Mouse (Mus musculus) thymus, adult 2 months (tissue): ENCODE results near the gene Hectd1. TPM values are rescaled to one million over a fixed set of nuclear protein-coding genes. Genes with fewer than 3 reads are reported as not detected.

Source experiments
- DNase-seq: peaks from one replicate; pipeline ENCODE4 v3.0.0; 2021
- H3K27ac ChIP-seq: fragments of 200-500 bp; 2 replicates; pipeline ENCODE4 v1.5.1; 2012; ENCODE audit warnings: low read length, control low read depth; ENCODE audit not compliant: control insufficient read depth, insufficient read depth
- H3K27me3 ChIP-seq: fragments of 200-500 bp; 2 replicates; pipeline ENCODE4 v1.6.1; 2012; ENCODE audit warnings: mild to moderate bottlenecking, low read length, moderate library complexity, mixed read lengths; ENCODE audit not compliant: control insufficient read depth, insufficient read depth
- H3K36me3 ChIP-seq: fragments of 200-500 bp; 2 replicates; pipeline ENCODE4 v1.6.1; 2012; ENCODE audit warnings: mild to moderate bottlenecking, low read length, moderate library complexity; ENCODE audit not compliant: control insufficient read depth, insufficient read depth
- H3K4me1 ChIP-seq: fragments of 200-500 bp; replicated peaks from 2 replicates; pipeline ENCODE4 v1.6.1; 2012; ENCODE audit warnings: low read length; ENCODE audit not compliant: control insufficient read depth, insufficient read depth
- H3K4me3 ChIP-seq: fragments of 200-500 bp; 2 replicates; pipeline ENCODE4 v1.5.1; 2012; ENCODE audit warnings: mild to moderate bottlenecking, low read length, control low read depth, moderate library complexity; ENCODE audit not compliant: control insufficient read depth, insufficient read depth
- CTCF ChIP-seq: fragments of 200-500 bp; IDR thresholded peaks from 2 replicates; pipeline ENCODE4 v1.5.1; 2012; ENCODE audit warnings: mild to moderate bottlenecking, control low read depth, low read length, moderate library complexity, borderline replicate concordance; ENCODE audit not compliant: control insufficient read depth, poor library complexity, insufficient read depth; ENCODE audit errors: extremely low read depth
- POLR2A ChIP-seq: fragments of 200-500 bp; IDR thresholded peaks from 2 replicates; pipeline ENCODE4 v1.6.1; 2012; ENCODE audit warnings: mild to moderate bottlenecking, low read length, control low read depth, moderate library complexity; ENCODE audit not compliant: control insufficient read depth, poor library complexity, insufficient read depth; ENCODE audit errors: extremely low read depth
- WGBS: fragments of 180-500 bp; shearing (Covaris S2); methylation state at CpG from one replicate; pipeline ENCODE4 v1.1.7; 2018; 5-methylcytosine and 5-hydroxymethylcytosine counted together
- polyA plus RNA-seq: library from polyadenylated mRNA; depleted of rRNA; stranded (reverse); fragments of >200 nt; gene quantifications from 2 replicates; pipeline ENCODE4 v1.2.3, GENCODE M21; 2012

The Hectd1 gene
- polyA plus RNA-seq, 1 experiment, result 27.7 TPM

DNA sequence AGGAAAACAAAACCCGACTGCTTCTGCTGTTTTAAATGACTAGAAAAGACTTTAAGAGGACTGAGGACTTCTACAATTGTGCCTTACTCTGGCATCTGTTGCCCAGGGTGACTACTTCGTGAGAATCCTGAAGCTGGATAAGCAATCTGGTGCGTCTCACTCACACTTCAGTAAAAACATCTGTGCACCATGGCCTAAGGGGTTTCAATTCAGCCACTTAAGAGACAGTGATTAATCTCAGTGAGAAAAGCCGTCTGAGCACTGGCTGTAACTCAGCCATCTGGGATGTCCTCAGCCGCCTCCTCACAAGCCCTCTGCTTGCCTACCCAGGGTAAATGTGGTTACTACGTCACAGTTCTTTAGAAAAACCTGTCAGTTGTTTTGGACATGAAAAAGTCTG is 84.4 kb downstream of the Hectd1 start:
- 94% methylated on average over 6 of the region's 6 CpGs for WGBS
- Histone ChIP-seq H3K27ac (no peak overlapping the region), H3K36me3 (peaks cover 68% of the 10 kb centered on the region), H3K27me3 (no peaks in the 10 kb centered on the region), H3K4me3 (no peak overlapping the region), H3K4me1 (no peaks in the 10 kb centered on the region)
- TF ChIP-seq POLR2A (no peak), CTCF (no peak)
- no peak for DNase-seq

DNA sequence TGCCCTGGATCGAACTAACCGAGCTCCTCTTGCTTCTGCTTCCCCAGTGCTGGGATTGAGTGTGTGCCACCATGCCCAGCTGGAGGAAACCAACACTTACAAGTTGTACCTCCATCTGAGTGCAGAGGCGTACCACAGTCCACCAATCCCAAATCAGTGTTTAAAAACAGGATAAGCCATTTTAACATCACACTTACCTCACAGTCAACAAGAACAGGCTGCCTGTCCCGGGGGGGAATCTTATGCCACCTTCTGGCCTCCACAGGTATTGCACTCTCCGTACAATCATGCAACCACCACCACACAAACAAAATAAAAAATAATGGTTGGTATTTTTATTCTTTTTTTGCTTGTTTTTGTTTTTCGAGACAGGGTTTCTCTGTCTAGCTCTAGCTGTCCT is 87.6 kb downstream of the Hectd1 start:
- no peak overlapping the region for H3K4me3 ChIP-seq
- DNase-seq, result peak; percentile 37
- WGBS, result 90% methylated on average over 6 of the region's 6 CpGs
- H3K4me1 ChIP-seq, result no peaks in the 10 kb centered on the region
- peaks cover 38% of the 10 kb centered on the region for H3K36me3 ChIP-seq
- TF ChIP-seq POLR2A (no peak), CTCF (no peak)
- H3K27me3 ChIP-seq, result no peaks in the 10 kb centered on the region
- no peak overlapping the region for H3K27ac ChIP-seq

DNA sequence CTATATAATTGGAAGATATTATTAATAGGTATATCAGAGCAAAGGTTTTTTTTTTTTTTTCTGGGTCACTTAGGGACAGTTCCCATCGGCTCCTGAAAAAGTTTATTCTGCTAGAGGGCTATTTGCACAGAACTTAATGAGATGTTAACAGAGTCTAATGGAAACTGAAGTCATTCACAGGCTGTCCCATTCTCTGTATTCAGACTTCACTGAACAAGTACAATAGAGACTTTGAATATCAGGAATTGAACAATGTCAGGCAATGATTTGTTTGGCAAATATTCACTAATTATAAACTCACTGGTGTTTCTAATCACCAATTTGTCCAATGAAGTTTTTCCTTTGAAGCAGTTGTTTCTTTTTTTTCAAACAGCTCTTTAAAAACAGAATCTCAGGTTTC is 92.5 kb downstream of the Hectd1 start:
- no peaks in the 10 kb centered on the region for H3K27me3 ChIP-seq
- WGBS, result 94% methylated on average over 1 of the region's 1 CpGs
- H3K27ac ChIP-seq, result no peak overlapping the region
- TF ChIP-seq POLR2A (no peak), CTCF (no peak)
- no peaks in the 10 kb centered on the region for H3K4me1 ChIP-seq
- no peak overlapping the region for H3K4me3 ChIP-seq
- H3K36me3 ChIP-seq, result no peaks in the 10 kb centered on the region
- DNase-seq, result no peak

DNA sequence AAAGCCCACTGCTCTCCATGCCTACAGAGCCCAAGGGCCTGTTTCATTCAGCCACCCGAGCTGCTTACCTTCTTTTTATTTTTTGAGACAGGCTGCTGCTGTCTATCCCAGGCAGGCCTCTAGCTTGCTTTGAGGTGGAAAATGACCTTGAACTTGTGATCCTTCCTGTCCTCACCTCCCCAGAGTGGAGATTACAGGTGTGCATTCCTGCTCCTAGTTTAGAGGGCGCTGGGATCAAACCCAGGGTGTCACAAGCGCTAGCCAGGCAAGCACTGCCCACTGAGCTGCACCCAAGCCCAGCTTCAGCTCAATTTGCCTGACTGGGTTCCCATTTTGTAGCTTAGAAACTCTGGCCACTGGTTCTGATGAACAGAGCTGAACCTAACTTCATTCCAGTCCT is 93.0 kb downstream of the Hectd1 start:
- no peak overlapping the region for H3K4me3 ChIP-seq
- H3K27ac ChIP-seq, result no peak overlapping the region
- H3K27me3 ChIP-seq, result no peaks in the 10 kb centered on the region
- H3K4me1 ChIP-seq, result no peaks in the 10 kb centered on the region
- no peak for DNase-seq
- no peaks in the 10 kb centered on the region for H3K36me3 ChIP-seq
- TF ChIP-seq CTCF, result no peak
- no peak for TF ChIP-seq POLR2A
- 98% methylated on average over 3 of the region's 3 CpGs for WGBS

DNA sequence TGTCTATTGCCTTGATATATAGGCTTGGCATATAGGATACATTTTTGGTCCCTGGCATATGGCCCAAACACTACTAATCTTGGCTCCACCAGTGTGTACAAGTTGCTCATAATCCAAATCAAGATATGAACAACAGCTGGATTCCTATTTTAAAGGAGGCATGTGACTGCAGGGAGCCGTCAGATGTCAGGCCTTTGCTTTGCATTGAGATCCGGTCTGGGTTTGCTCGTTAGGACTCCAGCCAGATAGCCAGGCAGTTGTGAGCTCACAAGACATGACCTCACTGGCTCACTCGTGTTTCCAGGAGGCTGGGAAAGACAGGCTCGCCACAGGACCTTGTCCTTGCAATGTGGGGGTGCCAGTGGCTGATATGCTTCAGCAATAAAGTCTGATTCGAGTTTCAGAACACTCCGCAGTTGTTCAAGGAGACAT is 93.5 kb downstream of the Hectd1 start:
- WGBS, result 85% methylated on average over 7 of the region's 7 CpGs
- H3K4me1 ChIP-seq, result no peaks in the 10 kb centered on the region
- DNase-seq, result no peak
- H3K27me3 ChIP-seq, result no peaks in the 10 kb centered on the region
- no peak overlapping the region for H3K4me3 ChIP-seq
- no peak for TF ChIP-seq POLR2A
- TF ChIP-seq CTCF, result no peak
- H3K27ac ChIP-seq, result no peak overlapping the region
- H3K36me3 ChIP-seq, result no peaks in the 10 kb centered on the region

DNA sequence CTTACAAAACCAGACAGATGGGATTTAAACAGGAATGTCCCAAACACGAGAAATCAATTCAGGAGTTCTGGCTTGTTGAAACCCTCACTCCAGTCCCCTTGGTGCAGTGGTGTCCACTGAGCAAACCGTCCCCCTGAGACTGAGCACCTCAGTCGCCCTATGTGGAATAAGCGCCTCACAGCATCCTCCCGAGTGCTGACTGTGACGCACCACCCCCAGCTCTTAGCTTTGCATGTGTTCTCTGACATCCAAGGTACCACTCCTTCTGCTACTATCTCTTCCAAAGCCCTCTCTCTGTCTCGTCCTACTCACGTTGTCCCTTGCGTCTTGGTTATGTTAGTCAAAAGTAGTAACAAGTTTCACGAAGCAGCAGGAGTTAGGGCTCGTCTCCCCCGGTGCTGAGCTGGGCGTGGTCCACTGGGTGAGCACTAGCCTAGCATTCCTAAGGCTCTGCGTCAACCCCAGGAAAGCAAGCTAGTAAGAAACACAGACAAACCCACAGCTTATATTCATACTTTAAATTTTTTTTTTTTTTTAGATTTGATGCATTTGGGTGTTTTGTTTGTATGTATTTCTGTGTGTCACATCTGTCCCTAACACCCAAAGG is 94.6 kb downstream of the Hectd1 start:
- Histone ChIP-seq H3K36me3 (no peaks in the 10 kb centered on the region), H3K27me3 (no peaks in the 10 kb centered on the region), H3K4me3 (no peak overlapping the region), H3K27ac (no peak overlapping the region), H3K4me1 (no peaks in the 10 kb centered on the region)
- TF ChIP-seq POLR2A (no peak), CTCF (no peak)
- WGBS, result 95% methylated on average over 14 of the region's 14 CpGs
- DNase-seq, result no peak

DNA sequence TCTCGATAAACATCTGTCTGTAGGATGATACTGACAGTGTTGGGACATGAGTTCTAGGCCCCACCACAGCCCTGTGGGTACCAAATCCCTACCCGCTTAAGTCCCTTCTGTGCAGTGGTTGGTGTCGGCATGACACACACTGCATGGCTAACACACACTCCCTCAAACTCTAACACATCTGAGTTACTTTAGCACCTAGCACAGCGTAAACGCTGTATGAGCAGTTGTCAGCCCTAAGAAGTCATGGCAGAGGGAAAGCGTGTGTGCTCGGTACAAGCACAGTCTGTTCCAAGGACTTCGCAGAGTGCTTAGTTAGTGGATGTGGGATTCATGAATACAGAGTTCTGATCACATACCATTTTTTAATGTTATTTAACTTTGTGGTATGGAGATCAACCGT is 99.5 kb downstream of the Hectd1 start:
- no peak for TF ChIP-seq CTCF
- no peak for TF ChIP-seq POLR2A
- 98% methylated on average over 9 of the region's 9 CpGs for WGBS
- Histone ChIP-seq H3K36me3 (no peaks in the 10 kb centered on the region), H3K27ac (no peak overlapping the region), H3K27me3 (no peaks in the 10 kb centered on the region), H3K4me1 (peaks cover 2% of the 10 kb centered on the region; the same call in 1 of the 2 replicates), H3K4me3 (no peak overlapping the region)
- DNase-seq, result no peak

DNA sequence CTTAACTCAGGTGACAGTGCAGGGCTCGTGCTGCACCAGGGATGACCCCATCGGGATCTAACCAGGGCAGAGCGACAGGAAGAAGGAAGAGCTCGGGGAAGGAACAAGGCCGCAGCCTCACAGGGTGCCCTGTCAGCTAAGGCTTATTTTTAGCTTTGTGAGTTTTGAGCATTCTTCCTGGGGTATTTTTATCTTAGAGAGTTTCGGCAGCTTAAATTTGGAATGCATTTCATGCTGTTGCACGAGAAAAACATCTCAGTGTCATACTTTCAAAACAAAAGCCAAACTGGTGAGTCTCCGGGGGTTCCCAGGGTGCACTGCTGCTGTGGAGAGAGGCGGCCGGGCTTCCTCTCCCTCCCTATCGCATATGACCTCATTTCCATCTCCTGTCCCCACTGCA is 100.3 kb downstream of the Hectd1 start:
- Histone ChIP-seq H3K4me3 (no peak overlapping the region), H3K4me1 (peaks cover 2% of the 10 kb centered on the region; the same call in 1 of the 2 replicates), H3K27me3 (no peaks in the 10 kb centered on the region), H3K36me3 (no peaks in the 10 kb centered on the region), H3K27ac (peak overlapping the region; percentile 15; the same call in 1 of the 2 replicates)
- WGBS, result 71% methylated on average over 11 of the region's 11 CpGs
- DNase-seq, result no peak
- TF ChIP-seq POLR2A (no peak), CTCF (no peak)
